Mouse (Mus musculus) small intestine, adult 2 months (tissue): ENCODE measurements at regions not wholly inside any gene's neighbourhood (a gene's known extent, or its start where the extent isn't known, plus 50 kb on each side); places are given as distances from the start of the nearest gene placed in this dataset.

Experiments used
- CTCF ChIP-seq: fragments of 200-500 bp; IDR thresholded peaks from 2 replicates; pipeline ENCODE4 v1.5.1; 2012; ENCODE audit warnings: low read depth, mild to moderate bottlenecking, control low read depth, inconsistent platforms, low read length, moderate library complexity, mixed read lengths; ENCODE audit not compliant: insufficient replicate concordance, insufficient read length; ENCODE audit errors: extremely low read depth
- POLR2A ChIP-seq: fragments of 200-500 bp; IDR thresholded peaks from 2 replicates; pipeline ENCODE4 v1.6.1; 2012; ENCODE audit warnings: low read depth, mild to moderate bottlenecking, control low read depth, inconsistent platforms, low read length, moderate library complexity

- TF ChIP-seq POLR2A (no peak), CTCF (no peak)
Measured at GRCm38 (mm10) chr6:94413297-94413986, 86.7 kb upstream of the Slc25a26 start.
